Mouse (Mus musculus) heart, embryonic 13.5 days (tissue): ENCODE measurements at regions not wholly inside any gene's neighbourhood (a gene's known extent, or its start where the extent isn't known, plus 50 kb on each side); places are given as distances from the start of the nearest gene placed in this dataset.

Source experiments
- ATAC-seq: fragments of 200-750 bp; cut with Nextera tagmentation; 2 replicates; pipeline ENCODE4 v1.8.0; 2017; ENCODE audit warnings: moderate TSS enrichment; ENCODE audit not compliant: insufficient number of reproducible peaks, low FRiP score, low TSS enrichment; ENCODE audit errors: extremely low read depth
- H3K27ac ChIP-seq: fragments of 300-500 bp; sonication (generic); replicated peaks from 2 replicates; pipeline ENCODE4 v1.5.1; 2015; ENCODE audit warnings: moderate library complexity, mild to moderate bottlenecking, inconsistent platforms
- H3K27me3 ChIP-seq: fragments of 300-500 bp; sonication (generic); replicated peaks from 2 replicates; pipeline ENCODE4 v1.6.1; 2015; ENCODE audit warnings: mild to moderate bottlenecking, inconsistent platforms
- H3K36me3 ChIP-seq: fragments of 300-500 bp; sonication (generic); 2 replicates; pipeline ENCODE4 v1.6.1; 2015; ENCODE audit warnings: mild to moderate bottlenecking, inconsistent platforms
- H3K4me1 ChIP-seq: fragments of 300-500 bp; sonication (generic); 2 replicates; pipeline ENCODE4 v1.6.1; 2015; ENCODE audit warnings: inconsistent platforms
- H3K4me2 ChIP-seq: fragments of 300-500 bp; sonication (generic); 2 replicates; pipeline ENCODE4 v1.6.1; 2015; ENCODE audit warnings: inconsistent platforms, mild to moderate bottlenecking, moderate library complexity
- H3K4me3 ChIP-seq: fragments of 300-500 bp; sonication (generic); 2 replicates; pipeline ENCODE4 v1.5.1; 2015; ENCODE audit warnings: moderate library complexity, mild to moderate bottlenecking, inconsistent platforms
- H3K9ac ChIP-seq: fragments of 300-500 bp; sonication (generic); 2 replicates; pipeline ENCODE4 v1.6.1; 2015; ENCODE audit warnings: inconsistent platforms, mild to moderate bottlenecking, moderate library complexity
- H3K9me3 ChIP-seq: fragments of 300-500 bp; sonication (generic); 2 replicates; pipeline ENCODE4 v1.6.1; 2016; ENCODE audit warnings: inconsistent platforms
- WGBS: fragments of 180-500 bp; shearing (Covaris S2); methylation state at CpG from one replicate; pipeline ENCODE4 v1.1.7; 2015; ENCODE audit warnings: mixed read lengths; 5-methylcytosine and 5-hydroxymethylcytosine counted together

GRCm38 (mm10) chr7:136825647-136826046, 68.8 kb upstream of the Mgmt start:
- Histone ChIP-seq H3K4me1 (peaks cover 7% of the 10 kb centered on the region; the same call in 1 of the 2 replicates), H3K27ac (no peak overlapping the region), H3K36me3 (no peaks in the 10 kb centered on the region), H3K4me2 (peak overlapping the region; percentile 61), H3K4me3 (peak overlapping the region; percentile 29), H3K9ac (peak overlapping the region; percentile 28; the same call in 1 of the 2 replicates), H3K9me3 (no peaks in the 10 kb centered on the region), H3K27me3 (peaks cover 29% of the 10 kb centered on the region)
- WGBS = 27% methylated on average over 16 of the region's 16 CpGs
- ATAC-seq = no peak

- Histone ChIP-seq H3K36me3 (no peaks in the 10 kb centered on the region), H3K9ac (no peak overlapping the region), H3K4me2 (no peak overlapping the region), H3K27ac (no peak overlapping the region), H3K27me3 (peaks cover 10% of the 10 kb centered on the region; the same call in 1 of the 2 replicates), H3K9me3 (no peaks in the 10 kb centered on the region), H3K4me3 (no peak overlapping the region), H3K4me1 (peaks cover 7% of the 10 kb centered on the region; the same call in 1 of the 2 replicates)
- no peak for ATAC-seq
- WGBS = 91% methylated on average over 1 of the region's 1 CpGs
These were observed 64.6 kb upstream of the Mgmt start for GRCm38 (mm10) chr7:136829621-136830313.

DNA sequence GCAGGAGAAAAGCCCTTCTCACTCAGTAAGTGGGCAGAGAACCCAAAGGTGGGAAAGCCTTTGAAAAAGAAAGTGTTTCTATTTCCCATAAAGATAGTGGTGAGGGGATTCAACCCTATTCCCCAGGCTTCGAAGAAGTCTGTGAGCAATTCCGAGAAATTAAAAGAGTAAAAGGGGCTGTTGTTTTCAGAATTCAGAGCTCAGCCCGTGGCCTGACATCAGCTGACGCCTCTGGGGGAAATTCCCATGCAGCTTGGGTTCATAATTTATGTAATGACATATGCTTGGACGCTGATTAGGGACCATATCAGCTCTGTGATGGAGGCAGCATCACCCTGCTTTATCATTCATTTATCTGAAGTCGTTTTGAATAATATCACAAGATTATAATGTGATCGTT, 62.0 kb upstream of the Mgmt start:
- H3K9me3 ChIP-seq = no peaks in the 10 kb centered on the region
- no peak overlapping the region for H3K4me3 ChIP-seq
- no peak overlapping the region for H3K27ac ChIP-seq
- no peak for ATAC-seq
- no peak overlapping the region for H3K9ac ChIP-seq
- 0 out of 2 replicates have a peak, but pooled peaks cover 4% of the 10 kb centered on the region for H3K27me3 ChIP-seq
- no peaks in the 10 kb centered on the region for H3K4me1 ChIP-seq
- WGBS = 64% methylated on average over 7 of the region's 7 CpGs
- H3K4me2 ChIP-seq = no peak overlapping the region
- no peaks in the 10 kb centered on the region for H3K36me3 ChIP-seq

DNA sequence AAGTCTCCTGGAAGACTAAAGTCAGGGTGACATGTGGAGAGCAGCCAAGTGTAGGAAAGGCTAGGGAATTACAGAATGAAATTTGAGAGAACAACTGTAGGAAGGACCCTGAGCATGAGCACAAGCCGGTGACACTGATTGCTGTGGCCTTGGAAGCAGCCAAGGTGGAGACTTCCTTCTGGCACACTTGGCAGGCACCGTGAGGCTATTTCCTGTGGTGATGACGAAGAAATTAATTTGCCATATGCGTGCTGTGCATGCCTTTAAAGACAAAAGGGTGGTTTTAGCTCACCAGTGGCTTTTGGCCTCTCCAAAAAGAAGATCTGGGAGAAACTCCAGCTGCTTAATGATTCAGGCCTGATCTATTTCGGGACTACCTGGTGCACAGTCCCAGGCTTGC, 55.4 kb upstream of the Mgmt start:
- Histone ChIP-seq H3K27ac (no peak overlapping the region), H3K27me3 (no peaks in the 10 kb centered on the region), H3K4me3 (no peak overlapping the region), H3K36me3 (no peaks in the 10 kb centered on the region), H3K4me1 (peaks cover 20% of the 10 kb centered on the region), H3K9me3 (no peaks in the 10 kb centered on the region), H3K4me2 (no peak overlapping the region), H3K9ac (no peak overlapping the region)
- no peak for ATAC-seq
- WGBS = 59% methylated on average over 5 of the region's 5 CpGs

GRCm38 (mm10) chr7:136840224-136840623, 54.2 kb upstream of the Mgmt start:
- WGBS = 61% methylated on average over 7 of the region's 7 CpGs
- Histone ChIP-seq H3K27ac (no peak overlapping the region), H3K27me3 (no peaks in the 10 kb centered on the region), H3K9ac (no peak overlapping the region), H3K4me3 (no peak overlapping the region), H3K4me1 (peaks cover 28% of the 10 kb centered on the region), H3K36me3 (no peaks in the 10 kb centered on the region), H3K4me2 (no peak overlapping the region), H3K9me3 (no peaks in the 10 kb centered on the region)
- no peak for ATAC-seq

- H3K4me2 ChIP-seq = no peak overlapping the region
- H3K36me3 ChIP-seq = no peaks in the 10 kb centered on the region
- peaks cover 36% of the 10 kb centered on the region for H3K4me1 ChIP-seq
- no peak overlapping the region for H3K4me3 ChIP-seq
- no peak for ATAC-seq
- 63% methylated on average over 7 of the region's 7 CpGs for WGBS
- no peaks in the 10 kb centered on the region for H3K9me3 ChIP-seq
- no peaks in the 10 kb centered on the region for H3K27me3 ChIP-seq
- H3K27ac ChIP-seq = no peak overlapping the region
- H3K9ac ChIP-seq = no peak overlapping the region
These were observed 51.7 kb upstream of the Mgmt start for GRCm38 (mm10) chr7:136842751-136843150.

GRCm38 (mm10) chr7:136844282-136844681, 50.1 kb upstream of the Mgmt start:
- 23% methylated on average over 5 of the region's 5 CpGs for WGBS
- ATAC-seq = no peak
- H3K27ac ChIP-seq = 0 out of 2 replicates have a peak overlapping the region, but pooled peaks have one; percentile 24
- H3K4me1 ChIP-seq = peaks cover 39% of the 10 kb centered on the region
- H3K9me3 ChIP-seq = no peaks in the 10 kb centered on the region
- H3K4me3 ChIP-seq = no peak overlapping the region
- no peaks in the 10 kb centered on the region for H3K27me3 ChIP-seq
- no peak overlapping the region for H3K9ac ChIP-seq
- H3K4me2 ChIP-seq = no peak overlapping the region
- H3K36me3 ChIP-seq = no peaks in the 10 kb centered on the region
